Mouse (Mus musculus) left cerebral cortex, postnatal 36 days (tissue): Measurements from ENCODE around the gene Ift46. TPM values are rescaled to one million over a fixed set of nuclear protein-coding genes. Genes with fewer than 3 reads are reported as not detected.

ENCODE experiments used
- DNase-seq, 2 experiments: peaks; one replicate each; pipeline ENCODE4 v3.0.0; 2021 to 2022; ENCODE audit warnings: low spot score in 2 of 2, mixed read lengths in 1 of 2
- intact Hi-C: fragments of 180-260 bp; cut with DNase I; formaldehyde crosslinking; loops from one replicate; pipeline ENCODE4 v1.15.1; 2025
- total RNA-seq, 2 experiments: library from RNA; stranded (reverse); gene quantifications; 2 replicates each; pipeline ENCODE4 v1.2.3; 2021

Ift46 gene
- 10 to 100 TPM; 65.0 to 72.9 TPM for total RNA-seq

DNA sequence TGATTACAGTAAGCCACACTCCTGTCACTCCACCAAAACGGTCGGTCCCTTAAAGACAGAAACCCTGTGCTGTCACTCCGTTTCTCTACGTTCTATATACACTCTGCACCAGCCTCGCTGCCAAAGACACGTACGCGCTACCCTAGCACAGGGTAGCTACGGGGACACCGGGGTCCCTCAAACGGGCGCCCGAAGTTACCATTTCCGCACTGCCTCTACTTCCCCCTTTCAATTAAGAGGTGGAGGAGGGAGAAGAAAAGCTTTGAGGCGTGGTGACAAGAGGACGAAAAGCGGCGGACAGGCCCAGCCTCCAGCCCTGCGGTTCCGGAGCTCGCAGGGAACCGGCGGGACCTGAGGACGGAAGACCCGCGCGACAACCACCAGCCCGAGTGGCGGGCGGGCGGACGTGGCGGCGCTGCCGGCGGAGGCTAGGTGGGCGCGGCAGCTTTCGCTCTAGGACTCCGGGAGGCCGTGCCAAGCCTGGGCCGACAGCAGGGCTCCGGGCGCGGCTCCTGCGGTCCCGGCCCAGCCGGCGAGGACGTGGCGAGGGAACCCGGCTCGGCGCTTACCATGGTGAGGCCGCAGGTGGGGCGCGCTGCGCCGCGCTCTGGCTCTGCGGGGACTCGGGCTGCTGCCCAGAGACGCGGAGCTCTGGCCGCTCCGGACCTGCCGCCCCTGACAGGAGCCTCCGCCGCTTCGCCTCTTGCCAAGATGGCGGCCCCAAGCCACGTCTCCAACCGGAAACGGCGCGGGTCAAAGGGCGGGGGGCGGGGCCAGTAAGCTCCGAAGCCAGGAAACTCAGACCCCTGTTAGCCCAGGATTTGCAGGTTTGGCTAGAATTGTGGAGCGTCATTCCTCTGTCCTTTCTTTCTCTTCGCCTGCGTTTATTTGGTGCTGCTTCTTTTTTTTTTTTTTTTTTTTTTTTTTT is at the start of gene Ift46, which contains the start of gene Arcn1:
TSS of gene Ift46 (plus strand) at position 808 of the 928 bp plus-strand sequence.
TSS of gene Arcn1 (minus strand) at position 745 of the 928 bp plus-strand sequence.
- peak; percentile 84 to 88 for DNase-seq
- intact Hi-C loops, result no loop called here

DNA sequence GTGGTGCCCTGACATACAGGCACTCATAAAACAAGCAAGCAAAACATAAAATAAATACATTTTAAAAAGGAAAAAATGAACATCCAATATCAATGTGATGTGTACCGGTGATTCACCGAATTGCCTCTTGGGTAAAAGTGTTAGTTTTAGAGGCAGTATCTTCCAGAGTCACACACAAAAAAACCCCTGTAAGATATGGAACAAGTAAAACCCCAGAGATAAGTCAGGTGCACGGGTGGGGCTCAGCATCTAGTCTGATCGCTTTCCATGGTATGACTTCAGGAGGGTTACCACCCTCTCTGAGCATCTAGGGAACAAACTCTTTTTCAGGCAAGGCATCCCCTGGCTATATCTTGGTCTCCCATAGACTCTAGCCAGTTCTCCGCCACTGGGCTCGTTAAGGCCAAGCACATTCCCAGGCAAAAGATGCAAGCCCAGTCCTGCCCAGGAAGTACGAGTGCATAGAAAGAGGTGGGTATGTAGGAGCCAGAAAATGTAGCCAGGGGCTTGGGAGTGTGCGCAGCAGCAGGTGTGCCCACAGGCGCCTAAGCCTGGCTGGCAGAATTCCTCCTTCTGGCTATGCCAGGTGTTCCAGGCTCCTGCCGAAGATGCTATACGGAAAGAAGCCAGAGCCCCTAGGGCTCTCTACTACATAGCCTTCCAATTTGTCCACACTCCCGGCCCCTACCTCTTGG is 48.6 kb upstream of the Ift46 start:
- intact Hi-C loops, result no loop called here
- DNase-seq, result no peak

DNA sequence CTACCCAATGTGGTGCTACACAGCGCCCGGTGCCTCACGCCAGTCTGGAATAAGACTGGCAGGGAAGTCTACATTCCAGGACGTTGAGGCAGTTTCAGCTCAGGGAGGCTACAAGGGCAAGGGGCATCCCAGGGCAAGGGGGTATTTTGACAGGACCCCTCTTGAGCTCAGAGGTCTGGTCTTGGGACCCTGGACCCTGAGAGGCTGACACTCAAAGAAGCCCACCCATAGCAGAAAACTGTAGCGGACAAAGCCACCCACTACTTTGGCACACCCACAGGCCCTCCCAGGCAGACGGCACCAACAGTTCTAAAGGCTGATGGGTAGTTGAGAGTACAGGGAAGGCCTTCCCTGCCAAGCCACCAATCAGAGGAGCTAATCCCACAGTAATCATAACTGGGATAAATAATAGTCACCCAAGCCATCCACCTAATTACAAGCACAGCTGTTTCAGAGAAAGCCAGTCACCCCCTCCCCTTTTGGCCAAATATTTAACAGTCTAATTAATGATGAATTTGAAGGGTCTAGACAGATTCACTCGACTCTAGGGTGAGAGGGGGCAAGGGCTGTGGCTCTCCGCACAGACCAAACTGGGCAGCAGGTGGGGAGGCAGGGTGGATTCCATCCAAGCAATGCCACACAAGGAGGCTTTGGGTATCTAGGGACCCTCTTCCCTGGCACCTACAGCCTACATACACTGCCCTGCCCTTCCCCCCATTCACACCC is 47.9 kb upstream of the Ift46 start:
- intact Hi-C loops, result loop anchor here (5.0 kb wide), 1 partner anchor 32 kb away; no protein-coding TSS in a partner anchor
- DNase-seq, result no peak

DNA sequence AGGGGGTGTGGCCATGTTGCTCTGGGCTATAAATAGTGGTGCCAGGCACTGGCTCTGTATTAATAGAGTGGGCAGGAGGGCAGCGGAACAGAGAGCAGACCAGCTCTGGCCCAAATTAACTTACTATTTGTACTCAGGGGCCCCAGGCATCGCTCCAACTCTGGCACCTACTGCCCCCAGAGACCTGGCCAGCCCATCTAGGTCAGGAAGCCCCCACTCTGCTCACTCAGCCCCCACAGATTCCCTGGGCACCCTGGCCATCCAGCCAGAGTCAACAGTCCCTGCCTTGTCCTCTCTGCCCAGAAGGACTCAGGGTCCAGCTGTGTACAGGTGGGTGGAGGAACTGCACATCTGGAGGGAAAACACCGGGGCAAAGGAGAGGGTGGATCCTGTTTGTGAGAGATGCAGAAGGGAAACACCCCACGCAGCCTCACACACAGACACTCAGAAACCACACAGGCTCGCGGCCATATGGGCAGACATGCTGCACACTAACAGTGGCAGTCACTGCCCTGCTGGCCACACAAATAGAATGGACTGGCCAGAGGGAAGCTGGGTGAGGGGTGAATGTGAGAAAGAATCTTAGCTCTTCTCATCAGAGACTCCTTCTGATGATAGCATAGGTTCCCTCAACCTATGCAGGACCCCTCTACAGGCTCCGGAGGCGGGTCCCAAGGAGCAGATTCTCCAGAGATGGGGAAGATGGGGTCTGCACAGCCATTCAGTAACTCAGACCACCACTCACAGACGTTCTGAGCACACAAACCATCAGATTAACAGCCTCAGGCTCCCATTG is 47.2 kb upstream of the Ift46 start:
- intact Hi-C loops, result loop anchor here (5.0 kb wide), 1 partner anchor 33 kb away; no protein-coding TSS in a partner anchor
- no peak for DNase-seq

DNA sequence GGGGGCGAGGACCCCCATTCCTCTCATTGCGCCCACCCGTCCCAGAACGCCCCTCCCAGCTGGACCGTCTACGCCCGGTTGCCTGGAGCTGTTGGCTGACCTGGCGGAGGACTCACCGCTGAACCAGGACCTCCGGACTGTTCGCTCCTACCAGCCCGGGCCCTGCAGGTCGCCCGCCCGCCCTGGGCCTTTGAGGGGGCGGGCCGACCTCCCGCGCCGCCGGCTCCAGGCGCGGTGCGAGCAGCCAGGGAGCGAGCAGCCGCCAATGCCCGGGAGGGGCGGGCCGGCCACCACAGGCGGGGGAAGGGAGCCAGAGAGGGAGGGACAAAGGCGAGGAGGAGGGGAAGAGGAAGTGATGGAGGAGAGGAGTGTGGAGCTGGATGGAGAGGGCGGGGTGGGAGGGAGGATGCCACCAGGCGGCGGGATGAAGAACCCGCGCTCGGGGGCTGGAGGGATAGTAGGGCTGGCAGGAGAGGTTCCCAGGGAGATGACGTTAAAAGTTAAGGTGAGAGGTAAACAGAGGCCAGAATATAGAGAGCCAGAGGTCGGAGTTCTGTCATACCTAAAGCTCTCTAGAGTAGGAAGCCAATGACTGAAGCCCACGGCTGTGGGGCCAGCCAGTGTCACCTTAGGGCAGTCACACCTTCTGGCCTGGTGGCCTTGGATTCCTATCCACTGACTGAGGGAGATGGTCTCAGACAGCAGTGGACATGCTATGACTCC is 46.4 kb upstream of the Ift46 start:
- intact Hi-C loops, result loop anchor here (5.0 kb wide), 1 partner anchor 34 kb away; no protein-coding TSS in a partner anchor
- peak; percentile 81 to 83 for DNase-seq

DNA sequence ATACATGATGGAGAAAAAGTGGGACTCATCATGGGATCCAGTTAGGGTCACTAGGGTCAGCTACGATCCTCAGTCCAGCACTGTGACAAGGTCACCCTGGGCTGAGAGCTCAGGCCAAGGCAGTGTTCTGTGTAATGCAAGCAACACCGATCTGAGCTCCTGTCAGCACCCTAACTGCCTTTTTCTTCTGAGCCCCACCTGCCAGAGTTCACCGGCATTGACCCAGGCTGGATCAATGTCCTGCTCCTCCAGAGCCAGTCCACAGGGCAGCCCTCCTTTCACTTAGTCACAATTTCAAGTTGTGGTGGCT is 45.9 kb upstream of the Ift46 start:
- no peak for DNase-seq
- intact Hi-C loops, result loop anchor here (5.0 kb wide), 1 partner anchor 35 kb away; no protein-coding TSS in a partner anchor

DNA sequence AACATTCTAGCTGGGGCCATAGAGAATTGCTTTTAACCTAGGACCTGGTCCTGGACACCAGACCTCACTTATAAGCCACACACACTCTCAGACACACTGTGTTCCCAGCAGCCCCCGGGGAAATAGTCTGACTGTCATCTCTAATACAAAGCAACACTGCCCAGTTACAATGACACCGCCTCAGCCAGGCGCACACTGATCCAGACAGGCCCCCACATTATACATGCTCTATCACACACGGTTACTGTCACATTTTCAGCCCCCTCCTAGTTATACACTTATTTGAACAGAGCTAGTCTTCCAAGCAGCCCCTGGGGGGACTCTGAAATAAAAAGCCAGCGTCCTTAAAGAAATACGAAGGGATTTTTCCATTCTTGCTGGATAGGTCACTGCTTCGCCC is 45.1 kb upstream of the Ift46 start:
- intact Hi-C loops, result loop anchor here (5.0 kb wide), 1 partner anchor 35 kb away; no protein-coding TSS in a partner anchor

DNA sequence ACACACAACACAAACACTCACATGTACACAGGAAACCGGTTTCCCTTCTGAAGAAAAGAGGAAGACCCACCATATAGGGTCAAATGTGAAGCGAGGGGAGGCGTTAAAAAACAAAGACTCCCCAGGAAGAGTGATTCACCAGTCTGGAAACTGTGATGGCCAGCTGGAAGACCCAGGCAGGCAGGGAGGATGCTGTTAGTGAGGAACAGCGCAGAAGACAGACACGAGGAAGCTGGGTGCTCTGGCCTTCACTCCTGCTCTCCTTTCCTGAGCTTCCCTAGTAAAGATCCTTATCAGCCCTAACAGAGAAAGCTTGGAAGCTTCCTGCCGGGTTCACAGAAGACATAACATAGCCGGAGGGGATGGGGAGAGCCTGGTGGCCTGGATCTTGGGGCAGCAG is 44.7 kb upstream of the Ift46 start:
- intact Hi-C loops, result loop anchor here (5.0 kb wide), 1 partner anchor 36 kb away; no protein-coding TSS in a partner anchor
- DNase-seq, result no peak

More for the DNA sequence above, 45.1 kb upstream of the Ift46 start:
- no peak for DNase-seq

DNA sequence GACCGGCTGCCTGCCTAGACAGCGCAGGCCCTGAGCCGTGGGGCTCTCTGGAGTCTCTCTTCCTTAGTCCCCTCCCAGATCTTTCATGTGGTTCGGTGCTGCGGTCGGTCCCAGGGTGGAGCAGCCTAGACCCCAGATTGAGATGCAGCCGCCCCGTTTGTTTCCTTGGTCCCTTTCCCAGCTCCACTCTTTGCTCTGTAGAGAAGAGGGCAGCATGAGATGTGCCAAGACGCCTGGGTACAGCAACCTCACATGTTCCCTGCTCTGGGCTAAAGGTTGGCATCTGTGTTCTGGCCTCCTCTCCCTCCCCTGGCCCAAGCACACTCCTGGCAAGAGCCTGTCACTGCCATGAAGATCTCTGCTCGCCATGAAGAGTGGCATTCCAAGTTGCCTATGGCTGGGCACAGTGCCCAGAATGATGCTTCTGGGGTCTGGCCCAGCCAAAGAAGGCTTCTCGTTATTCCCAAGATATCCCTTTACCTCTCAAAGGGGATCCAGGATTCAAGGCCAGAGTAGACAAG is 44.1 kb upstream of the Ift46 start:
- no peak for DNase-seq

DNA sequence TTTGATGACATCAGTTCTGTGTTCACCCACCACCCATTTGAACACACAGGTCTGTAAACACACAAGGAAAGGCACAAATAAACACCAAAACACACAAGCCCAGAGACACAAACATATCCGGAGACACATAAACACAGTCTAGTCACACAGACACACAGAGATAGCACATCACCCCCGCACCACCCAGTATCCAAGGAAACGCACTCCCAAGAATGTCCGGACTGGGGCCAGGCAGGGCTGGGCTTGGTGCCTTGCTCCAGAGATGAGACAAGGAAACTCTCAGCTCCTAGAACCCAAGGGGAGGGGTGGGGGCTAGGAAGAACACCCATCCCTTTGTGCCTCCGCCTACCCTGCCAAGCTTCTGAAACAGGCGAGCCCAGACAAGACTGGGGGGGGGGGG is 43.5 kb upstream of the Ift46 start:
- intact Hi-C loops, result loop anchor here (5.0 kb wide), 1 partner anchor 37 kb away; no protein-coding TSS in a partner anchor
- DNase-seq, result no peak

More for the DNA sequence above, 44.1 kb upstream of the Ift46 start:
- intact Hi-C loops, result loop anchor here (5.0 kb wide), 1 partner anchor 36 kb away; no protein-coding TSS in a partner anchor

DNA sequence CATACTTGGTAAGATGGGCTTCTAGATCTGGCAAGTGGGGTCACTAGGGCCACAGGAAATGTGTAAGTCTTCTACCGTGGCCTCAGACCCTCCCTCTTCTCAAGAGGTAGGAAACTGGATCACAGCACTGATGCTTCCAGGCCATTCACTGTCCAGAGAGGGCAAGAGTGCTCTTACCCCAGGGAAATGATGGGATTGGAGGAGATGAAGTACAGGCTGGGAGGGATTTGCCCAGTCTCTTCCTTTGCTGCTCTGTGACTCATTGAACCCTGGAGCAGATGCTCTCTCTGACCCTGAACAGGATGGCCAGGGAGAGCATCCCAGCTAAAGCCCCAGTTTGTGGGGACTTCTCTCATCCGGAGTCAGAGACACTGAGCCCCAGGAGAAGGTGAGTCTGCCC is 43.0 kb upstream of the Ift46 start:
- no peak for DNase-seq
- intact Hi-C loops, result loop anchor here (5.0 kb wide), 1 partner anchor 37 kb away; no protein-coding TSS in a partner anchor

DNA sequence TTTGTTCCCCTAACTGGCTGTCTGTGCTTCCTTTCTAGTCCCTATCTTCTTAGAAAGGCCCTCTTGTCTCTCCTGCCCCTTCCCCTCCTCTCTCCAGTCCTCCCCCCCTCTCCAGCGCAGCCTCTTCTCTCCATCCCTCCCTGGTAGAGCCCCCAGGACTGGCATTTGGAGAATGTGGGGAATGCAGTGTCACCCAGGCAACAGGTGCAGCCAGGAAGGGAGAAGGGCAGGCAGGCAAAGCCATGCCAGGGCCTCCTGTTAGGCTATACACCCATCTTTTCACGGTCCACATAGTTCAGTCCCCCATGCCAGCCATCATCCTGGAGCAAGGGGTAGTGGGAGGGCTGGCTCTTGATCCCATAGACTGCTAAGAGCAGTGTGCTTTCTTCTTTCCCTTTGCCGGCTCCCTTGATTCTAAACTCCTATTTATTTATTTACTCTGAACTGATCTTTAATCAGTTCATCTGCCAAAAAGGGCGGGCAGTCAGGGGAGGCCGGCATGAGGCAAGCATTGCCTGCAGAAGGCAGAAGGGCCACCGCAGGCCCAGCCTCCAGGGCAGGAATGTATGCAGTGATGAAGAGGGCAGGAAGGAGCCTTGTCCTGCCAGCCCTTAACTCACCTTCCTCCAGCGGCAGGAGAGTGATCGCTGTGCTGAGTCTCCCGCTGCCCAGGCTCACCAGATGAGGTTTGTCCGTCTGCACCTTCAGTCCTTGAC is 41.1 kb upstream of the Ift46 start:
- intact Hi-C loops, result no loop called here
- no peak for DNase-seq

DNA sequence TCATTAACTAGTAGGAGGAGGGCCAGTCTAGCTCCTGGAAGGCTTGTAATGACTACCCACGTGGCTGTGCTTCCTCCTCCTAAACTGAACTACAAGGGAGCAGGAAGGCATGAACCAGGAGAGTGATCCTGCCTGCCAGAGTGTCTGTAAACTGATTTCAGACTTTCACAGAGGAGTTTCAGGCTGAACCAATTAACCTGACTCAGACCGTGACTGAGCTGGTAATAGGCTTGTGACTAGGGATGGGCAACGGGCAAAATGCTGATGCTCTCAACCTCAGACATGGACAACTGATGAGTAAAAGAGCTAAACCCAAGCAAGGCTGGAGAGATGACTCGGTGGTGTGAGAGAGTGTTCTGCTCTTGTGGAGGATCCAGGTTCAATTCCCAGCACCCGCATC is 40.3 kb upstream of the Ift46 start:
- intact Hi-C loops, result no loop called here
- no peak for DNase-seq

DNA sequence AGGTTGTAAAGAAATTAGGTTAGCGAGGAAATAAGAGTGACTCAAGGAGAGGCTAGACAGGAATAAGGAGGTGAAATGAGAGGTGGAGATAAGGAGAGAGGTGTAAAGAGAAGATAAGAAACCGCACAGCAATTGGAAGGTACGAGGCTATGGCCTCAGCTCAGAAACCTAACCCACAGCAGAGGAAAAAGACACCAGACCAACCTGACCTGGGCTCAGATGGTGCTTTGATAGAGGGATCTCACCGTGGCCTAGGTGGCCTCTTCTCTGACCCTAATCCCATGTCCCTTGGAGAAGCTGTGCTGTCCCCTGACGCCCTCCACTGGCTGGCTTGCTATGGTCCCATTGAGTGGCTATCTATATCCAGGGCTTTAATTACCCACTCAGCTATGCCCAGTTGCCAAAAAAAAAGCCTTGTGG is 35.6 kb upstream of the Ift46 start:
- intact Hi-C loops, result loop anchor here (2.0 kb wide), 1 partner anchor 23 kb away; no protein-coding TSS in a partner anchor
- DNase-seq, result no peak

DNA sequence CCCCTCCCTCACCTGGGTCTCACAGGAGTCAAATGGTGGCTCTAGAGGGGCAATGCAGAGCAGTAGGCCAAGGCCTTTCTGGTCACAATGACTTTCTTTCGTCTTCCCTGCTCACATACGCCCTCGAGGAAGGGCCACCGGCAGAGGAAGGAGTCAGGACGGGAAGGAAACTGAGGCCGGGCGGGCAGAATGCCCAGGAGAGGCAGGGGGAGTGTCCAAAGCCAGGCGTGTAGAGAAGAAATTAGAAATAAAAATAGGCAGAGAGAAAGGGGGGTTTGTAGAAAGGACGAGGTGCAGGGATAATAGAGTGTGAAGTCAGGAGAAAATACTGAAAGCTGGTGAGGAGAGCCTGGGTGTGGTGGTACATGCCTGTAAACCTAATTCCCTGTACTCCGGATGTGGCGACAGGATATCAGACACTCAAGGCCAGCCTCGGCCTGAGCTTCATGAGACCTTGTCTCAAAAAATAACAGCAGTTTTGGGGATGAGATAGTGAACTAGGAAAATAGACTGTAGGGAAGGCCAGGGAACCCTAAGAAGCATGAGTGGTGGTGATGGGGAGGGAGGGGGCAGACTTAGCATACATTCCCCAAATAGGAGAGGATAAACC is 34.7 kb upstream of the Ift46 start:
- DNase-seq, result no peak
- intact Hi-C loops, result loop anchor here (2.0 kb wide), 1 partner anchor 24 kb away; no protein-coding TSS in a partner anchor

DNA sequence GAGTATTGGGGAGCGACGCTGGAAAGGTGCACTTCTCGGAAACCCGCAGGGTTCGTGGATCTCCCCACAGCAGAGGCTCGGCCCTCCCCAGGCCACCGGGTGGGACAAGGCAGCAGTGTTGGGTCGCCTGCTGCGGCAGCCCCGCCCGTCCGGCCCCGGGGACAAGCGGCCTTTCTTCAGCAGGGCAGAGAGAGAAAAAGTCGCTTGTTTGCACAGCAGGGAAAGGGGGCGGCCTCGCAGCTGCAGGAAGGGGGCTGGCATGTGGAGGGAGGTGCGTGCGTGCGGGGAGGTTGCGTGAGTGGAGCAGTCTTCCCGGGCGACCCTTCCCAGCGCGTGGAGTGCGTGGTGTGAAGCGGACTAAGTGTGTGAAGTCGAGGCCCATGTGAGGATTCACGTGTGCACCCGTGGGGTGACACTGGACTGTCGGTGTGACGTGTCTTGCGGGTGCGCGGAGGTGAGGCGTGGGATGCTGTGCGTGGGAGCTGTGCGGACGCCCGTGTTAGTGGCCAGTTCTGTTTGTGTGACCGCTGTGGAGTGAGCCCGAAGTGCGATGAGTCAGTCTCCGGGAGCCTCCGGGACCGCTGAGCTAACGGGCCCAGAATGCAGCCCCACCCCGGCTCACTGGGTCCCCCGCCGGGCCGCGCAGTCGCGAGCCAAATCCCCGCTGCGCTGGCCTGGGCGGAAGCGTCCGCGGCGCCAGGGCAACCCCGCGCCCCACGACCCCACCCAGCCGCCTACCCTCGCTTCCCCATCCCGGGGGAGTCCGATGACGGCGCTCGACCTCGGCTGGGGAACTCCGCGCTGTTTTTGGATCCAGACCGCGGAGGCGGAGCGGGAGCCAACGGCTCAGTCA is 33.8 kb upstream of the Ift46 start:
- intact Hi-C loops, result loop anchor here (2.0 kb wide), 1 partner anchor 25 kb away; no protein-coding TSS in a partner anchor
- DNase-seq, result peak in 1 of 2 experiments; percentile 44
